Mouse (Mus musculus) frontal cortex, postnatal 36 days (tissue): ENCODE results near the gene Scn8a.
A peak's percentile ranks its signal among the peaks of the same experiment; 100 is the strongest.

Source experiments
- DNase-seq, 2 experiments: peaks; one replicate each; pipeline ENCODE4 v3.0.0; 2022; ENCODE audit warnings: low spot score in 2 of 2

The Scn8a gene

DNA sequence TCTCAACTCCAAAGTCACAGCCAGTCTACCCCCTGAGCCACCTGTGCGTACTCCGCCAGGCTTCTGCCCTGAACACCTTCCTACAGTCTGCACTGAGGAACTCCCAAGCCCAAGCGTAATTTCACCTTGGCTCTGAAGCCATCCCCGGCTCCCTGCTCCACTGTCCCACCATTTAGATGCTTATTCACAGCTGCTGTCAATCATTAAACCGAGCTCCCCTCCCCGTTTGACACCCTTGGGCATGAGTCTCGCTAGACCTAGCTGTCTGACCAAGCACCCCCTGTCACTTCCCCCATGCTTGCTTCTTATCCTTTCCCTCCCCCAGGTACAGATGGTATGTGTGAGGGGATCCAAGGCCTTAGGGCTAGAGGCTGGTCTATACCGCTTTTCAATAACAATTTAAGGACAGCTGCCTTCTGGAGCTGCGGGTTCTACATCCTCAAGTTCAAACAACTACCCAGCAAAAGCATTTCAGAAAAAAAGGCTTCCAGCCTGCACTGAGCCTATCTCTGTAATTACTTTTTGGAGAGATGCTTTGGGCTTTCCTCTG lies 200.1 kb downstream of the Scn8a start:
- no peak for DNase-seq

DNA sequence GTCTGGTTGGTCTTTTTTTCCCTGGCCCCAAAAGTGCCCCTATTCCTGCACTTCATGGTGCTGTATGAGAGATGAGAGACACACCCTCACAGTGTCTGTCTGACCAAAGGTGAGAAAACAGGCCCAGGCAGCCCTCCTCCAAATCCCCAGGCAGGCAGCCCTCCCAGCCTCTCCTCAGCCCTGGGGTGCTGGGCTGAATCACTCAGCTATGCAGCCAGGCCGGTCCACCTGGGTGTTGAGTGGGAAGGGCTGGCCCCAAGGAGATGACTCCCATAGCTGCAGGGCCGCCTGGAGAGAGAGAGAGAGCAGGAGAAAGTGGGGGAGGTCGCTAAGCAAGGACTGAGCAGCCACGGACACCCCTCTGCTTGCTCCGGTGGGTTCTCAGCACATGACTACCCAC lies 201.1 kb downstream of the Scn8a start:
- no peak for DNase-seq

GRCm38 (mm10) chr15:101072736-101073135 lies 203.1 kb downstream of the Scn8a start:
- DNase-seq, result no peak

DNA sequence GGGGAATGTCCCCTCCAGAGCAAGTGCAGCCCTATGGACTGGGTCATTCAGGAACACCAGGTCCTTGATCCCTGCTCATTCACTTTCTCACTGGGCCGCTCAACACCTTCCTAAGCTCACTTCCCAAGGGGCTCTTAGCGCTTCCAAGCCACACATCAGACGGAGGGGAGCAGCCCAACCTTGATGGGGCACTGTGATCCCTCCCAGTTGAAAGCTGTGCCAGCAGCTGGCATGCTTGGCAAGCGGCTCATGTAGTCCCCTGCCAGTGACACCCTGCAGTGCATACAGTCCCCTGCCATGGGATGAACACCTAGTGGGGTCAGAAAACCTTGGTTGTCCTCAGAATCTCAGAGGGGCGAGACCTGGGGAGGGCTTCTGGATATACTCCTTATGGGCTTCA lies 204.4 kb downstream of the Scn8a start:
- no peak for DNase-seq

GRCm38 (mm10) chr15:101075150-101075549 lies 205.5 kb downstream of the Scn8a start:
- DNase-seq, result no peak

- DNase-seq, result no peak
These were observed 206.0 kb downstream of the Scn8a start for GRCm38 (mm10) chr15:101075656-101076055.

GRCm38 (mm10) chr15:101076071-101077000 lies 206.7 kb downstream of the Scn8a start:
- no peak for DNase-seq

- DNase-seq, result no peak
These were observed 207.5 kb downstream of the Scn8a start for GRCm38 (mm10) chr15:101077001-101077812.

- no peak for DNase-seq
These were observed 208.4 kb downstream of the Scn8a start, which contains the start of gene Fignl2 for GRCm38 (mm10) chr15:101077813-101078730. Gene Fignl2, minus strand, starts transcription at chr15:101078567.

DNA sequence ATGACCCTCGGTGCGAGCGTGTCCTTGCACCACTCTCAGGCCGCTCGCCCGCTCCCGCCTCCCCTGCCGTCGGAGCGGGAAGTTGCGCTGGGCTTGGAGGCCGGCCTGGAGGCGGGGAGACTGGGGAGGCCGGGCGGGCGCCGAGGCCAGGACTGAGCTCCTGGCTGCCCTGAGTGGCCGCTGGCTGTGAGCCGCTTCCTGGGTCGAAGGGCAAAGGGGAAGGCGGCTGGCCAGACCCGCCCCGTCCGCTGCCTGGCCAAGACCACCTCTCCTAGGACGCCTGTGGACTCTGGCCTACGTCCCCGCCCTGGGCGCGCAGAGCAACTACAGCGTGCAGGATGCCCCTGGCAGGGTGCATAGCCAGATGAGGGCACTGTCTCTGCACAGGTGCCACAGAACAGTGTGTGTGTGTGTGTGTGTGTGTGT lies 209.1 kb downstream of the Scn8a start:
- DNase-seq, result peak; percentile 42 to 57

GRCm38 (mm10) chr15:101080031-101080520 lies 210.4 kb downstream of the Scn8a start:
- no peak for DNase-seq

GRCm38 (mm10) chr15:101081035-101081548 lies 211.4 kb downstream of the Scn8a start:
- no peak for DNase-seq

GRCm38 (mm10) chr15:101082236-101082635 lies 212.6 kb downstream of the Scn8a start:
- DNase-seq, result no peak

- DNase-seq, result no peak
These were observed 214.8 kb downstream of the Scn8a start for GRCm38 (mm10) chr15:101084499-101084898.

GRCm38 (mm10) chr15:101086451-101086850 lies 216.8 kb downstream of the Scn8a start:
- DNase-seq, result no peak

GRCm38 (mm10) chr15:101086956-101087355 lies 217.3 kb downstream of the Scn8a start:
- DNase-seq, result no peak

GRCm38 (mm10) chr15:101088291-101088690 lies 218.6 kb downstream of the Scn8a start:
- peak in 1 of 2 experiments; percentile 14 for DNase-seq

- DNase-seq, result no peak
These were observed 221.9 kb downstream of the Scn8a start for GRCm38 (mm10) chr15:101091551-101091950.

DNA sequence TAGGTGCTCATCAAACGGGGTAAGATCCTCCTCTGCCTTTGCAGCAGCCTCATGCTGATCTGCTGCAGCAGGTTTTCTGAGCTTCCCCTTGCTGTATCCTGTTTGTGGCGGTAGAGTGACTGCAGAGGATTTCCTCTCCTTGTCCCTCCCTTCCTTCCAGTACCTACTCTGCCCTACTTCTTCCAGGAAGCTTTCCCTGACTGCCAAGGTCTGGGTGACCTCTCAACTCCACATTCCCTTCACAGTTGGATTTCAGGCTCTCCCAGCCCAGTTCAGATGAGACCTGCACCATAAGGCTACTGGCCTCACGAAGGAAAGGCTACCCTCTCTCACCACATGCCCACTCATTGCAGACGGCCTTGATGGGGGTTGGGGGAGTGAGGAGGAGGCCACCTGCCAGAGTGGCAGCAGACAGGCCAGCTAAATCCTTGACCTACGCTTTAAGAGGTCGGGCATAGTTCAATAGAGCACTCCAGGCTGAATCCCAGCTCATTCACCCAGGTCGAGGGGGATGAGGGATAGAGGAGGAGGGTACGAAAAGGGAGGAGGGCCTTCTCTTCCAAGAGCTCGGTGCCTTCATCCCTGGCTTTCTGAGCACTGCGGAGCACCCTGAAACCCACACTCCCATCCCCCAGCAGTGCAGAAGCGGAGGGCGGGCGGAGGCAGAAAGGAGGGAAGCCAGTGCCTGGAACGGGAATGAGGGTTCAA lies 222.6 kb downstream of the Scn8a start:
- no peak for DNase-seq
